Mouse (Mus musculus) C2C12 (cell line): ENCODE measurements around the gene Kcnt1.

Experiments
- CEBPB ChIP-seq: IDR thresholded peaks from one replicate; pipeline ENCODE4 v1.6.1; 2011; ENCODE audit warnings: low read depth, mild to moderate bottlenecking, control low read depth, moderate library complexity
- CTCF ChIP-seq: IDR thresholded peaks from one replicate; pipeline ENCODE4 v1.5.1; 2011; ENCODE audit not compliant: control insufficient read depth, insufficient read depth, insufficient read length
- MYOD1 ChIP-seq: IDR thresholded peaks from one replicate; pipeline ENCODE4 v1.6.1; 2011; ENCODE audit warnings: low read depth; ENCODE audit not compliant: control insufficient read depth, insufficient read length
- MYOG ChIP-seq: IDR thresholded peaks from one replicate; pipeline ENCODE4 v1.6.1; 2011; ENCODE audit not compliant: control insufficient read depth, insufficient read length; ENCODE audit errors: extremely low read depth
- USF1 ChIP-seq: IDR thresholded peaks from one replicate; pipeline ENCODE4 v1.6.1; 2011; ENCODE audit warnings: low read depth, mild to moderate bottlenecking, control low read depth, moderate library complexity

DNA sequence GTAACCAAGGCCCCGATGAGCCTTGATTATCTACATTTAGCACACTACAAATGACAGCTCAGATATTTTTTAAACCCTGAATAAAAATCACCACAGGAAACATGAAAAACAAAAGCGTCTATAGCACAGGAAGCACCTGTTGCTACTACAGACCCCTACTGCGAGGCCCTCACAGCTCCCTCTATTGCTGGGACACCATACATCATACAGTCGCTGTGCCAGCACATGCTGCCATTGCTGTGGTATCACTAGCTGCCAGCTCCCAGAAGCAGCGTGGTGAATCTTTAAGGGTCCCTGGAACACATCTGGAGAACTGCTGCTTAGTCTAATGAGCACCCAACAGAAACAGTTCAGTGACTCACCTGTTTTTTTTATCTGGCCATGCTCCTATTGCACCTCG lies 77.0 kb downstream of the Kcnt1 start:
- no peak for TF ChIP-seq CTCF
- no peak for TF ChIP-seq USF1
- no peak for TF ChIP-seq MYOD1
- no peak for TF ChIP-seq MYOG
- TF ChIP-seq CEBPB, result no peak
